Mouse (Mus musculus) T-helper 17 cell (primary cell): ENCODE results near the gene Dip2b.

Source experiments
- in situ Hi-C, 2 experiments: fragments of 300-600 bp; cut with MboI, MseI; formaldehyde crosslinking; loops; 1 replicate in 1 of 2; 2 replicates in 1 of 2; pipeline ENCODE4 v1.15.1; 2025; ENCODE audit warnings: high pct_unique_total_duplicates in 2 of 2

Gene Dip2b

DNA sequence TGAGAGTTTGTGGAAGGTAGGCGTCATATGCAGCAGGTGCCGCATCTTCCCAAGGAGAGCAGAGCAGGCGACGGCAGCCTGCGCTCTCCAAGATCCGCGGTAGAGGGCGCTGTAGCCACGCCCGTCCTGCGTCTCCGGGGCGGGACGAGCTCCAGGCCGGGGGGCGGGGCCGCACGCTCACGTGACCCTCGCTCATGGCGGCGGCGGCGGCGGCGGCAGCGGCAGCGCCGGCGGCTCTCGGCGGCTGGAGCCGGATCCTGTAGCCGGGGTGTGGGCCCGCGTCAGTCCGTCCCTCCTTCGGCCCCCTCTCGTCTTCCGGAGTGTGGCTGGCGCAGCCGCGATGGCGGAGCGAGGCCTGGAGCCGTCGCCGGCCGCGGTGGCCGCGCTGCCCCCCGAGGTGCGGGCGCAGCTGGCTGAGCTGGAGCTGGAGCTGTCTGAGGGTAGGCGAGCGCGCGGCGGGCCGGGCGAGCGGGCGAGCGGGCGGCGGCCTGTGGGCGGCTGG, at the start of gene Dip2b:
Gene Dip2b (plus strand): TSS at position 195 of the 502 bp plus-strand sequence.
- in situ Hi-C loops, result loop anchor here (5.0 kb wide), 2 partner anchors 89 to 149 kb away; no protein-coding TSS in a partner anchor

DNA sequence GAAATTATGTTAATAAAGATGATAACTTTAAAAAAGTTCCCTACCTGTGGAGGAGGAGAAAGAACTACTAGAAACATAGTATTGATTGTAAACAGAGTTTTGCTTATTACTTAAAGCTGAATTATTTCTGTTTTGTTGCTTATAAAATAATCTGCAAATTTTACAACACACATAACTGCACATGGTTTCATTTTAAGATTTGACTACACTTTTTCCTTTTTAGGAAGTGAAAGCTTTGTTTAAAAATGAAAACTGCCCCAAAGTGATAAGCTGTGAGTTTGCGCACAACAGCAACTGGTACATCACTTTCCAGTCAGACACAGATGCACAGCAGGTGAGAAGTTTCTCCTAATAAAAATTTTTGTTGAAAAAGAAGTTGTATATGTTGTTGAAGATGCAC, 45.4 kb upstream of the Dip2b start:
- in situ Hi-C loops, result no loop called here

DNA sequence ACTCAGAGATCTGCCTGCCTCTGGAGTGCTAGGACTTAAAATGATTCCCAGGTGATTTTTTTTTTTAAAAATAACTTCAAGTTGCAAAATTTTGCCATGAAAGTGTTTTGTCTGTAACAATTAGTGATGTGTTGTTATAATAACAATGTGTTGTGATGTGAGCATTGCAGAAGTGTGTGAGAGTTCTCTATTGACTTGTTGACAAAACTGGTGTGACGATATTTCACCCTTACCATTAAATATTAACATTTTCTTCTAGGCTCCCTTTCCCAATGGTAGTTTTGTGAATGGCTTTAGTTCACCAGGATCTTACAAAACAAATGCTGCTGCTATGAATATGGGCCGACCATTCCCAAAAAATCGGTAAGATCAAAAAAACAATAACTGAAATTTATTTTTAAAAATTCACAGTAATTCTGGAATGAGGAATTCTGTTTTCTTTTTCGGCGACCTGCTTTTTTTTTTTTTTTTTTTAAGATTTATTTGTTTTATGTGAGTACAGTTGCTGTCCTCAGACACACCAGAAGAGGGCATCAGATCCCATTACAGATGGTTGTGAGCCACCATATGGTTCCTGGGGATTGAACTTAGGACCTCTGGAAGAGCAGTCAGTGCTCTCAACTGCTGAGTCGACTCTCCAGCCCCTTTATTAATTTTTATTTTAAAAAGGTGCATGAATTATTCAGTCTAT, 41.2 kb upstream of the Dip2b start:
- in situ Hi-C loops, result no loop called here

DNA sequence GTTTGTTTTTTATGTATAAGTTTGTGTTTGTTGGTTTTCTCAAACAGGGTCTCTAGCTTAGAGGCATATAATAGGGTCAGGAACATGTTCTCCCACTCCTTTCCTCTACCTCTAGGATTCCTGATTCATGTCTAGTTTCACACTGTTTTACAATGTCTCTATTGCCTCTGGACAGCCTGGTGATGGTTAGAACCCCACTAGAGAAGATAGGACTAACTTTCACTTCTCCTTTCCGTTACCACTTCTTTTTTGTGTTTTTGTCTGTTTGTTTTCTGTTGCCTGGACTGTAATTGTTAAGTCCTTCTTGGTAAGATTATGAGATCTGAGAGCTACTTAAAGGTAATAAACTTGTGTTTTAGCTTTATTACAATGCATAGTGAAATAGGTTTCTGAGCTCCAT, 39.1 kb upstream of the Dip2b start:
- in situ Hi-C loops, result no loop called here

DNA sequence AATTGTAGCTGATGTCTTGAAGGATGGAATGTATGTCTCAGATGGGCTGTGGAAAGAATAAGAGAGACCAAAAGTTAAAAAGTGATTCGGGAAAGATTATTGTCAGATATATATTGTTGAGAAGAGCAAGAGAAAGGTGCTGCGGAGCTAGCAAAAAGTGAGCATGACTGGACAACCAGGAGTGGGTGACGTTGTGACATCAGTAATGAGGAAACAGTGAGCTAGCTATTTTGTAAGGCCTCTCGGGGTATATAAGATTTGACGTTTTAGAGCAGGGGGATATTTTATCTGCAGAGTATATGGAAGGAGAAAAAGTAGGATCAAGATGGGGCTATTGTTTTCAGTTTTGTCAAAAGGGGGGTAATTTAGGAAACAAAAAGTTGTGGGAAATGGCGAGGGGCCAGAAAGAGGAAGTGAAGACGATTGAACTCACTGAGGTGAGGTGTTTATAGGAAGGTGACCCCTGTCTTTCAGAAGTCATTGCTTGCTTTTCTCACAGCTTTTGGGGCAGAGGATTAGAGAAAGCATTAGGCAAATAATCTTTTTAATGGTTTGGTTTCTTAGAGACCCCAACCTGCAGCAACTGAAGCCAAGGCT, 33.7 kb upstream of the Dip2b start:
- in situ Hi-C loops, result no loop called here

DNA sequence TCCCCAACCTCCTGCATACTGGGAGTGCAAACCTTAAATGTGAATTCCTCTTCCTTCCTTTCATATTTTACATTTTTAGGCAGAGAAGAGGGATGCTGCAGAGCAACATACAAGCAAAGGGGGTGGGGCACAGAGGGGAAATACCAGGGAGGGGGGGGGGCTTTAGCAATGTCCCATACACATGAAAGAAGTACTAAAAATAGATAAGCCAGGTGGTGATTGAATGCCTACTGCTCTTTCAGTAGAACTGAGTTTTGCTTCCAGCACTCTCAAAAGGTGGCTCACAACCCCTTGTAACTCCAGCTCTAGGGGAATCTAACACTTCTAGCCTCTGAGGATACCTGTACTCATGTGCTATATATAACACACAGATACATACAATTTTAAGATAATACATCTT, 32.3 kb upstream of the Dip2b start:
- in situ Hi-C loops, result no loop called here

DNA sequence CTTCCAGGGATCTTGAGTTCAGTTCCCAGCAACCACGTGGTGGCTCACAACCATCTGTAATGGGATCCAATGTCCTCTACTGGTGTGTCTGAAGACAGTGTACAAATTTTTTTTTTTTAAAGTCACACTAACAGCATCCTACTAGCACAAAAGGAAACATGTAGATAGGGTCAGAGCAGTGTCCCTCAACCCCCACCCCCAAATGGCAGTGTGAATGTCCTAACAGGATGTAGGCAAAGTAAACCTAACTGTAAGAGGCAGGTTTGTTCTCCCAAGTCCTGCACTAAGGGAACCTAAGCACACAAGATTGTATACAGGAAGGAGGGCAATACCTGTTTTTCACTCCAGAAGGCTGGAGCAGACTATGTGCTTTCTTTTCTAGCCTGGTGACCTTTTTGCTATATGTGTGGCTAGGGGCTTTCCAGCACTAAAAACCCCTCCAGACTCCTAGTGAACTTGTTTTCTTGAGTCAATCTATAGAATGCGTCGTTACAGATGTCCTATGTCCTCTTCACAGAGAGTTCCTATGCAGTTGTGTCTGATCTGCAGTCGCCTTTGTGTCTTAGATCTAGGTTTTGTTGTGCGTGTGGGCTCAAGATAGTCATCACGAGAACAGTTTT, 20.1 kb upstream of the Dip2b start:
- in situ Hi-C loops, result no loop called here

DNA sequence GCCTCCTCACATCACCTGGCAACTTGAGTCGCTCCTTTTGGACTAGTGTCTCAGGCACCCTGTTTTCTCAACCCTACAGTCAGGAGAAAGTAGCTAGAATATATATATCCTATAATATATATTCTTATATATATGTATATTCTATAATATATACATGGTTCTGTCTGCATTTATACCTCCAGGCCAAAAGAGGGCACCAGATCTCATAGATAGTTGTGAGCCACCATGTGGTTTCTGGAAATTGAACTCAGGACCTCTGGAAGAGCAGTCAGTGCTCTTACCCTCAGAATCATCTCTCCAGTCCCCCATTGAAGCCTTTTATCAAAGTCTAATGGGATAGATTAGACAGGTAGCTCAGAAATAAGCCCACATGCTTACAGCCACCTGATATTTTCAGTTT, 17.3 kb upstream of the Dip2b start:
- in situ Hi-C loops, result loop anchor here (5.0 to 10.0 kb wide), 2 partner anchors 34 to 304 kb away; no protein-coding TSS in a partner anchor

DNA sequence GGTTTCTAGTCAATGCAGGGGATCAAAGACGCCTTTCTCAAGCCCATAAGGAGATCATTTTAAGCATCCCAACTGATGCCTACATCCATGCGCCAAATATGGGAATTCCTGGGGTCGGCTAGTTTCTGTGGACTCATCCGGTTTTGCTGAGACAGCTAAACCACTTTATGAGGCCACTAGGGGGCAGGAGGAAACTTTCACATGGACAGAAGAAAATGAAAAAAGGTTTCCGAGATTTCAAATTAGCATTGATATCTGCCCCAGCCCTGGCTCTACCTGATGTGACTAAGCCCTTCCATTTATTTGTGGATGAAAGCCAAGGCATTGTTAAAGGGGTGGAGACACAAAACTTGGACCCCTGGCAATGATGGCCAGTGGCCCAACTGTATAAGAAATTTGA, 15.5 kb upstream of the Dip2b start:
- in situ Hi-C loops, result loop anchor here (5.0 to 10.0 kb wide), 2 partner anchors 36 to 302 kb away; no protein-coding TSS in a partner anchor

DNA sequence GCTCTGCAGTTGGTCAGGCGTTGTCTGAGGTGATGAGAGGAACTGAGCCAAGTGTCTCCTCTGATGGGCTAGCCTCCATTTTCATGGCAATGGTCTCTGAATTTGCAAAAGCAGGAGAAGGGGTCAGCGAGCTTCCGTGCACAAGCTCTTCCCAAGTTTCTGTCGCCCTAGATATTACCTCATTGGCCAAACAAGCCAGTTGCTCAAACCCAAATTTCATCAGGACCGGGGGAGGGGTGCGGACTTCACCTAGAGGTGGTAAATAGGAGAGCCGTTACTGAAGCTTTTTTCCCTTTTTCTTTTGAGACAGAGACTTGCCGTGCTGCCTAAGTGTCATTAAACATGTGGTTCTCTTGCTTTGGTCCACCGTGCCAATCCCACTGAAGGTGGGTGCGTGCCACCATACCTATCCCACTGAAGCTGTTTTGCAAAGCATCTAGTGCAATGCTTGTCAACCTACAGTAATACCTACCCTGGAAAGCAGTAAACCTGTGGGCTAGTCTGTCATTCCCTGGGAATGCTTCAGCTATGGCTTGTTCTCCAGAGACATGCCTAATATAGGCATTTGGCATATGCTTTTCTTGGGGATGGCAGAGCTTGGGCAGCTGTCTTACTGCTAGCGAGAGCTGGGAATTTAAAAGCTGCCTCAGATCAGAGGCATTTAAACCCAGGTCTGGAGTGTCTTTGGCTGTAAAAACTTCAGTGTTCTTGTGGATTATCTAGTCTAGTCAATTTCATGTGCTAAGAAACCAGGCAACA, 13.2 kb upstream of the Dip2b start:
- in situ Hi-C loops, result loop anchor here in 1 of 2 experiments (10.0 kb wide), 1 partner anchor 300 kb away; no protein-coding TSS in a partner anchor

DNA sequence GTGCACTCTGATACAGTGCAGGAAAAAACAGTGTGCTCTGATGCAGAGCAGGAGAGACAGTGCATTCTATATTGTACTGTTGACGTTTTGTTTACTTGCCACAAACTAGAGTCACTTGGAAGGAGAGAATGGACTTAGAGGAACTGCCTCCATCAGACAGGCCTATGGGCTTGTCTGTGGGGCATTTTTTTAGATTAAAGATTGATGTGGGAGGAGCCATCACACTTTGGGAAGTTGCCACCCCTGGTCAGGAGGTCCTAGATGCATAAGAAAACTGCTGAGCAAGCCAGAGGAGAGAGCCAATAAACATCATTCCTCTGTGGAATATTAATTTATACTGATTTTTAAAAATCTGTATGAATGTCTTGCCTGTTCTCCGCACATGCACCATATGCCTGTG, 10.3 kb upstream of the Dip2b start:
- in situ Hi-C loops, result loop anchor here in 1 of 2 experiments (10.0 kb wide), 1 partner anchor 297 kb away; no protein-coding TSS in a partner anchor

DNA sequence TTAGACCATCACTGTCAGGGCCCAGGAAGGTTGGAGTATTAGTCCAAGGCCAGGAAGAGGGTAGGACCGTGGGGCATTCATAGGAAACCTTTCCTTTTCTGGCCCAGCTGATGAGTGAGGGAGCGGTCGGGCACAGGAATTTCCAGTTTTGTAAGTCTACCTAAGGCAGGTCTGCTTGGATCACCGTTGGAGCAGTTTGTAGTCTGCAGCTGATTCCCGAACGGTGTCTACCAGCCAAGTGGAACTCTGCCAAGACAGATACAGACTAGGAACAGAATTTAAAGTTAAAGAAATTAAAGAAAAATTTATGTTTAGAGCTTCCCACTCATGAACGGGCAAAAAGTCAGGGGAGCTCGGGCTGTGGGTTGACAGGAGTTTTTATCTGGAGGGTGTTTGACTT, 9.0 kb upstream of the Dip2b start:
- in situ Hi-C loops, result loop anchor here in 1 of 2 experiments (10.0 kb wide), 1 partner anchor 295 kb away; no protein-coding TSS in a partner anchor

DNA sequence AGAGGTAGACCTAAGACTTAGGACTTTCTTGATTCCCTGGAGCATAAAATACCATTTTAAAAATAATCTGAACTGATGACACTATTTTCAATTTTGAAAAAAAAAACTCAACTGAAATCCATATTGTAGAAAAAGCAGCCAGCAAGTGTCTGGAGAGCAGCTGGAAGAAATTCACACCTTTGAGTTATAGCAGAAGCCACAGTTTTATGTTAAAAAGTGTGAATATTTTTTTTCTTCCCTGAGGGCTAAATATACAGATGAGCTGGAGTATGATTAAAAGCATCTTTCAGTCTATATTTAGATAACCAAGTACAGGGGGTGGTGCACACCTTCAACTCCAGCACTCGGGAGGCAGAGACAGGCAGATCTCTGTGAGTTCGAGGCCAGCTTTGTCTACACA, 8.6 kb upstream of the Dip2b start:
- in situ Hi-C loops, result loop anchor here in 1 of 2 experiments (10.0 kb wide), 1 partner anchor 295 kb away; no protein-coding TSS in a partner anchor

DNA sequence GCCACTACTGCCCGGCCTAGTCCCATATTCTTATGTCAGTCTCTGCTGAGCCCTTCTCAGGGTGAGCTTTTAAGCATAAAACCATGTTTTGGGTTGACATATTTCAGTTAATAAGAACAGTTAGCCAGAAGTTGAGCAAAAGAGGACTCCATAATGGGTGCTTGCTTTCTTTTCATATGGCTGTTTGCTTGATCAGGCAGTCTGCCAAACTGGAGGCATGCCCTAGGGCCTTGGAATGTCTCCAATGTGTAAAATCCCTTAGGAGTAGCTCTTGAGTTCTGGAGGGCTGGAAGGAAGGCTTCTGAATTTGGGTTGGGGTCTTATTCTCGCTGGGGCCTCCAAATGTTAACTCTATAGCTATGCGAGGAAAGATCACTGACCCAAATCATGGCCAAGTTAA, 5.9 kb upstream of the Dip2b start:
- in situ Hi-C loops, result no loop called here

DNA sequence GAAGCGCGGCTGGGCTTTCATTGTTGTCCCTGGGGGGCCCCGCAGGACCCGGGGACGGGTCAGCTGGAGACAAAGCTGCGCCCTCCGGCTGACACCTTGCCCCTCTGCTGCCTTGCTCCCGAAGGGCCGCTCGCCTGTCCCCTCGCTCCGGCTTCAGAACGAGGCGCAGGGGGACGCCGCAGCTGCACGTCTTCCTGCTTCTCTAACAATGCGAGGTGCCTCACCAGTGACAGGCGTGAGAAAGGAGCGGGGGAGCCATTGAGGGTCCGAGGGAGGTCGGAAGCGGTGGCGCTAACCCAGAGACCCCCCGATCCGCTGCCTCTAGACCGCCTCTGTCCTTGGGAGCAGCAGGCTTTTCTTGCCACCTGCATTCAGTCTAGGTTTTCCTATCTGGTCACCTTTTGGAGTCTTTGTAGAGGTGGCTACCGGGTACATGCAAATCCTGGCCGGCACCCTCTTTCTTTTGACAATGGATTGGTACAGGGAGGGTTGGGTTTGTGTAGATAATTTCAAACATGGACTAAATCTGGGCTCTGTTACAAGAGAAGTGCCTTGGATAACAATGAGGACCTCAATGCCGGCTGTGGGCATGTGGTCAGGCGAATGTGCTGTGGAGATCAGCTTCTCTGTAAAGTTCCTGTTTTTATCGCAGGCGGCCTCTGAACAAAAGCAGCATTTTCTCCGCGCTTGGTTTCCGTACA, 687 bp downstream of the Dip2b start:
- in situ Hi-C loops, result loop anchor here (5.0 kb wide), 2 partner anchors 88 to 148 kb away; no protein-coding TSS in a partner anchor

DNA sequence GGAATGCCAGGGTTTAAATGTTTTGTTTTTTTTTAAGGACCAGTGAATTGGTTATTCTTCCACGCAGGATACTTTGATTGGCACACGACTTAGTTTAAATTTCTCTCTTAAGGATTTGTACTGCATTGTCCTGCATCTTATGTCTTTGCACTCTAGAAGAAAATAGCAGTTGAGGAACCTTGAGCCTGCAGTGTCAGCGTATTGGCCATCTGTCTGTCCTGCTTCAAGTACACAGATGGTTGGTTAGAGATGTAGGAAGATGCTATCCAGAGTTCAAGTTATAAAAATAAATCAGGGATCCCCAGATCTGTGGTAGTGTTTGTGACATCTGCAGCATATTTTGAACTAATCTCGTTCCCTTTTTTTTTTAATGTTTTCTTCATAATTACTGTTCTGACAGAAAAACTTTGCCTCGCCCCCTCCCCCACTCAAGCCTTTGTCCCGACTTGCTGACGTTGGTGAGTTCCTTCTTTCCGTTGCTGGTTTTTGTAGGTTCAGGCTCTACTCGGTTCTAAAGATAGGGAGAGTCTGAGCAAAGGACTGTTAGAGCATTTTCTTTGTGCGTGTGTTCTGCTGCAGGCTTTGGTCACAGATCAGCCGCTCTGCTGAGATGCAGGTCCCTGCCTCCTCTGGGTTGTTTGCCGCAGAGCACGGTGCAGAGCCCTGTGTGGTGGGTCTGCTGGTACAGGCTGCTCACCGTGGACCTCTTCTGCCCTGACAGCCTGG, 2.2 kb downstream of the Dip2b start:
- in situ Hi-C loops, result no loop called here

DNA sequence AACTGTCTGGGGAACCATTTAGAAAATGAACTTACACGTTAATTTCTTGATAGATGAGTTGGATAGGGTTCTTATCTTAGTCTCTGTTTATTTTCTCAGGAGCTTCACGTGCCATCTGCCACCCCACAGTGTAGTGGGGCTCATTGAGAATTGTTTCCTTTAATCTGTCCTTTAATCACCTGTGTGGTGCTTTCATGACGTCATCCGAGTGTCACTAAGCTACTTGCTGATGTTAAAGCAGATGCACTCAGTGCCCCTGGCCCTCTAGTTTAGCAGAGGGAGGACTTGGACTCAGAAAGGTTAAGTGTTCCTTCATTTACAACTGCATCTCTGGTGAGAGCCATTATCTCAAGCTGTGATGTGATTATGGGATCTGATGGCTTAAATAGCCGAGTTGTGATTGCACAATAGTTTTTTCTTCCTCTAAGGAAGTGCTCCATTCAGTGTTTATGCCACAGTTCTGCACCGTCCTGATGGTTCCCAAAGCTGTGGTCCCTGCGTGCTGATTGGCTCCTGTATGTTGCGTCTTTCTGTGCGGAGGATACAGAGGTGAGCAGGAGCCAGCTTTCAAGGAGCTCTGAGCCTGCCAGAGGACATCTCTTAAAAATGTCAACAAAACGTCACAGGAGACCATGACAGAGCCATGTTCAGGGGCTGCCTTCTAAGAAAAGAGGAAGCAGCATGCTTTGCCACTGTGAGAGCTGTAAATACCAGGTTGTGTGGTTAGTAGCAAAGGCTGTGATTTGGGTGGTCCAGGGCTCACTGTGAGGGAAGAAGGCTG, 3.0 kb downstream of the Dip2b start:
- in situ Hi-C loops, result no loop called here

DNA sequence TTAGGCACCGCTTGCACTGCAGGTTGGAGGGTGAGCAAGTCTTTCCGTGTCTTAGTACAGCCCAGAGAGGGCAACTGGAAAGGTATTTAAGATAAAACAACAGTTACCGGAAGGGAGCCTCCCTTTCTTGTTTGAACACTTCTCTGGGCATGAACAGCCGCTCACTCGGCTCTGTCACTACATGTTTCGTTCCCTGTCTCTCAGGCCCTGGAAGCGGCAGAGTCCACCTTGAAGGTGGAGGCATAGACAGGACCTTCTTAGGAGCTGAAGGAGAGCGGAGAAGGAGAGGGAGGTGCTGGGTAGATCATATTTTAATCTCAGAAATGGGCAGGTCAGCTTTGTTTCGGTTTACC, 3.6 kb downstream of the Dip2b start:
- in situ Hi-C loops, result no loop called here

DNA sequence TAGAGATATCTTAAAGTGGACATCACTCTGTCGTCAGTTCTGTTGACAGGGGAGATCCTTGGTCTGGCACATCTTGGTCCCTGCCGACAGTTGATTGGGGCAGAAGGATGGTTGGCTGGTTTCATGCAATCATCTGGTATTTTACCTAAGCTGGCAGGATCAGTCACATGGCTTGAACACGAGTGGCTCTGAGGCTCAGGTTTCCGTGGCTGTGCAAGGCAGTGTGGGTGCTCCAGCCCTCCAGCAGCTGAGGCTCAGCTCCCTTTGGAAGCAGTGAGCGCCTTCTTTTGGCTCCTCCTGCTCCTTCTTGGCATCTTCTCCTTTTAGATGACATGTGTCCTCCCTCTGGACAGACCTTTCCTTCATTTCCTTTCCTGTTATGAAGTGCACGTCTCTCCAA, 7.1 kb downstream of the Dip2b start:
- in situ Hi-C loops, result loop anchor here in 1 of 2 experiments (5.0 kb wide), 1 partner anchor 47 kb away; no protein-coding TSS in a partner anchor
